In genomic region chr5:136936750-136937149, GRCm38 (mm10) we compare ENCODE assay signal across 13 mouse cellular contexts.
"Had no signal": no experiment of that assay in that cellular context is flagged by ENCODE, and none has a peak within 500 bp of the region (broad histone marks: within the 10 kb centered on the region; RNA-seq: fewer than 3 reads in every experiment).

No protein-coding gene starts in this region.

- H3K4me1 ChIP-seq: neural tube, embryonic 13.5 days; neural tube, embryonic 15.5 days; stomach, embryonic 15.5 days had no signal

- DNase-seq: right cerebral cortex, adult 18-20 months; right cerebral cortex, postnatal 14 days; right cerebral cortex, postnatal 25 days; right cerebral cortex, postnatal 4 days; spleen, adult 18-20 months; thymus, adult 18-20 months; thymus, adult 2 months; thymus, postnatal 25 days; thymus, postnatal 36 days had no signal

- H3K9ac ChIP-seq: neural tube, embryonic 13.5 days; neural tube, embryonic 15.5 days; stomach, embryonic 15.5 days had no signal

- H3K4me3 ChIP-seq: neural tube, embryonic 13.5 days; neural tube, embryonic 15.5 days; stomach, embryonic 15.5 days had no signal

- H3K9me3 ChIP-seq: neural tube, embryonic 15.5 days; stomach, embryonic 15.5 days had no signal

- H3K4me2 ChIP-seq: neural tube, embryonic 13.5 days; neural tube, embryonic 15.5 days; stomach, embryonic 15.5 days had no signal

- H3K36me3 ChIP-seq: neural tube, embryonic 13.5 days; neural tube, embryonic 15.5 days; stomach, embryonic 15.5 days had no signal

- H3K27ac ChIP-seq: neural tube, embryonic 13.5 days; neural tube, embryonic 15.5 days; stomach, embryonic 15.5 days; stomach, postnatal 0 days had no signal

- H3K27me3 ChIP-seq: neural tube, embryonic 13.5 days; neural tube, embryonic 15.5 days; stomach, embryonic 15.5 days had no signal
